Mouse (Mus musculus) MEL (cell line): ENCODE results near the gene Mrpl49. TPM values are rescaled to one million over a fixed set of nuclear protein-coding genes. Genes with fewer than 3 reads are reported as not detected.

Experiments used
- DNase-seq: peaks from one replicate; pipeline ENCODE4 v3.0.0; 2011; ENCODE audit warnings: low read depth, low spot score
- H3K27ac ChIP-seq: 2 replicates; pipeline ENCODE4 v1.5.1; 2012; ENCODE audit warnings: low read depth, mild to moderate bottlenecking, control low read depth, low read length, moderate library complexity; ENCODE audit not compliant: control insufficient read depth
- H3K27me3 ChIP-seq, 2 experiments: fragments of 150-350 bp in 1 of 2; sonication (generic) in 1 of 2; 2 replicates each; pipeline ENCODE4 v1.6.1; 2012; ENCODE audit warnings: low read length in 2 of 2, mild to moderate bottlenecking in 2 of 2, improper control_type of control experiment in 1 of 2, moderate library complexity in 1 of 2; ENCODE audit not compliant: insufficient read depth in 2 of 2, control insufficient read depth in 1 of 2
- H3K36me3 ChIP-seq, 2 experiments: 2 replicates each; pipeline ENCODE4 v1.6.1; 2012 to 2014; ENCODE audit warnings: low read length in 2 of 2, improper control_type of control experiment in 1 of 2, inconsistent platforms in 1 of 2, mild to moderate bottlenecking in 1 of 2; ENCODE audit not compliant: insufficient read depth in 2 of 2, control insufficient read depth in 1 of 2
- H3K4me1 ChIP-seq, 2 experiments: fragments of 150-350 bp in 1 of 2; sonication (generic) in 1 of 2; 2 replicates each; pipeline ENCODE4 v1.6.1; 2012; ENCODE audit warnings: low read length in 2 of 2, improper control_type of control experiment in 1 of 2, mild to moderate bottlenecking in 1 of 2; ENCODE audit not compliant: insufficient read depth in 2 of 2, control insufficient read depth in 1 of 2
- H3K4me3 ChIP-seq, 2 experiments: fragments of 150-350 bp in 1 of 2; sonication (generic) in 1 of 2; 2 replicates each; pipeline ENCODE4 v1.5.1; 2012; ENCODE audit warnings: low read depth in 2 of 2, low read length in 2 of 2, mild to moderate bottlenecking in 2 of 2, moderate library complexity in 2 of 2, control low read depth in 1 of 2, improper control_type of control experiment in 1 of 2; ENCODE audit not compliant: control insufficient read depth in 1 of 2, insufficient read depth in 1 of 2
- H3K79me2 ChIP-seq: 2 replicates; pipeline ENCODE4 v1.6.1; 2012; ENCODE audit warnings: mild to moderate bottlenecking, low read length, moderate library complexity; ENCODE audit not compliant: control insufficient read depth, poor library complexity, insufficient read depth
- H3K9ac ChIP-seq: 2 replicates; pipeline ENCODE4 v1.6.1; 2012; ENCODE audit warnings: low read depth, mild to moderate bottlenecking, control low read depth, low read length, moderate library complexity; ENCODE audit not compliant: control insufficient read depth, poor library complexity, severe bottlenecking
- H3K9me3 ChIP-seq: fragments of 150-350 bp; sonication (generic); replicated peaks from 2 replicates; pipeline ENCODE4 v1.6.1; 2012; ENCODE audit warnings: mild to moderate bottlenecking, low read length, improper control_type of control experiment, moderate library complexity; ENCODE audit not compliant: insufficient read depth
- BHLHE40 ChIP-seq: IDR thresholded peaks from 2 replicates; pipeline ENCODE4 v1.6.1; 2012; ENCODE audit warnings: low read depth, mild to moderate bottlenecking, inconsistent platforms, low read length, improper control_type of control experiment, borderline replicate concordance
- CHD2 ChIP-seq: IDR thresholded peaks from 2 replicates; pipeline ENCODE4 v1.6.1; 2011; ENCODE audit warnings: low read length, improper control_type of control experiment
- ELF1 ChIP-seq: IDR thresholded peaks from 2 replicates; pipeline ENCODE4 v1.6.1; 2014; ENCODE audit warnings: low read depth, mild to moderate bottlenecking, inconsistent platforms, low read length, improper control_type of control experiment, moderate library complexity
- EP300 ChIP-seq, 2 experiments: IDR thresholded peaks; 2 replicates each; pipeline ENCODE4 v1.6.1; 2011; ENCODE audit warnings: improper control_type of control experiment in 2 of 2, low read length in 2 of 2, low read depth in 1 of 2, mild to moderate bottlenecking in 1 of 2
- ETS1 ChIP-seq: IDR thresholded peaks from 2 replicates; pipeline ENCODE4 v1.6.1; 2012; ENCODE audit warnings: low read depth, mild to moderate bottlenecking, inconsistent platforms, low read length, improper control_type of control experiment, moderate library complexity
- GATA1 ChIP-seq: IDR thresholded peaks from 2 replicates; pipeline ENCODE4 v1.6.1; 2011; ENCODE audit warnings: low read depth, low read length, improper control_type of control experiment
- HCFC1 ChIP-seq: IDR thresholded peaks from 2 replicates; pipeline ENCODE4 v1.6.1; 2012; ENCODE audit warnings: low read depth, mild to moderate bottlenecking, inconsistent platforms, low read length, improper control_type of control experiment, moderate library complexity
- KAT2A ChIP-seq: conservative IDR thresholded peaks from 2 replicates; pipeline ENCODE4 v1.6.1; 2012; ENCODE audit warnings: low read depth, low read length, improper control_type of control experiment, inconsistent platforms
- MAZ ChIP-seq: IDR thresholded peaks from 2 replicates; pipeline ENCODE4 v1.6.1; 2012; ENCODE audit warnings: low read depth, mild to moderate bottlenecking, inconsistent platforms, low read length, improper control_type of control experiment
- MEF2A ChIP-seq: IDR thresholded peaks from 2 replicates; pipeline ENCODE4 v1.6.1; 2014; ENCODE audit warnings: low read depth, mild to moderate bottlenecking, inconsistent platforms, low read length, improper control_type of control experiment; ENCODE audit not compliant: poor library complexity, insufficient replicate concordance, severe bottlenecking; ENCODE audit errors: extremely low read depth
- NELFE ChIP-seq: IDR thresholded peaks from 2 replicates; pipeline ENCODE4 v1.6.1; 2011; ENCODE audit warnings: low read depth, low read length, improper control_type of control experiment
- NRF1 ChIP-seq: IDR thresholded peaks from 2 replicates; pipeline ENCODE4 v1.6.1; 2014; ENCODE audit warnings: low read depth, mild to moderate bottlenecking, inconsistent platforms, low read length, improper control_type of control experiment, moderate library complexity; ENCODE audit not compliant: poor library complexity, insufficient read depth, severe bottlenecking
- POLR2A ChIP-seq, 2 experiments: IDR thresholded peaks; 2 replicates each; pipeline ENCODE4 v1.6.1; 2011 to 2012; ENCODE audit warnings: low read length in 2 of 2, mild to moderate bottlenecking in 2 of 2, control low read depth in 1 of 2, improper control_type of control experiment in 1 of 2, low read depth in 1 of 2, moderate library complexity in 1 of 2; ENCODE audit not compliant: control insufficient read depth in 1 of 2, insufficient read depth in 1 of 2, poor library complexity in 1 of 2
- POLR2AphosphoS2 ChIP-seq: IDR thresholded peaks from 2 replicates; pipeline ENCODE4 v1.6.1; 2011; ENCODE audit warnings: low read length, improper control_type of control experiment
- POLR2AphosphoS5 ChIP-seq: IDR thresholded peaks from 2 replicates; pipeline ENCODE4 v1.6.1; 2012; ENCODE audit warnings: low read depth, borderline replicate concordance, mild to moderate bottlenecking, inconsistent platforms, low read length, moderate library complexity, mixed read lengths
- RCOR1 ChIP-seq: IDR thresholded peaks from 2 replicates; pipeline ENCODE4 v1.6.1; 2012; ENCODE audit warnings: low read depth, mild to moderate bottlenecking, inconsistent platforms, low read length, improper control_type of control experiment
- SIN3A ChIP-seq: IDR thresholded peaks from 2 replicates; pipeline ENCODE4 v1.6.1; 2012; ENCODE audit warnings: low read length, improper control_type of control experiment, inconsistent platforms
- TAL1 ChIP-seq: IDR thresholded peaks from 2 replicates; pipeline ENCODE4 v1.6.1; 2012; ENCODE audit warnings: mild to moderate bottlenecking, inconsistent platforms, low read length, moderate library complexity, mixed read lengths
- TBP ChIP-seq: IDR thresholded peaks from 2 replicates; pipeline ENCODE4 v1.8.0; 2011; ENCODE audit warnings: low read depth, low read length, improper control_type of control experiment
- TCF12 ChIP-seq: IDR thresholded peaks from 2 replicates; pipeline ENCODE4 v1.6.1; 2014; ENCODE audit warnings: low read depth, mild to moderate bottlenecking, inconsistent platforms, low read length, improper control_type of control experiment, moderate library complexity
- USF1 ChIP-seq: IDR thresholded peaks from 2 replicates; pipeline ENCODE4 v1.6.1; 2014; ENCODE audit warnings: low read depth, mild to moderate bottlenecking, inconsistent platforms, low read length, improper control_type of control experiment, moderate library complexity
- USF2 ChIP-seq, 2 experiments: IDR thresholded peaks; 2 replicates each; pipeline ENCODE4 v1.6.1; 2011 to 2012; ENCODE audit warnings: improper control_type of control experiment in 2 of 2, low read length in 2 of 2, borderline replicate concordance in 1 of 2, inconsistent platforms in 1 of 2, low read depth in 1 of 2, mild to moderate bottlenecking in 1 of 2; ENCODE audit not compliant: insufficient read depth in 1 of 2
- ZC3H11A ChIP-seq: IDR thresholded peaks from 2 replicates; pipeline ENCODE4 v1.6.1; 2012; ENCODE audit warnings: low read depth, mild to moderate bottlenecking, inconsistent platforms, low read length, improper control_type of control experiment
- ZKSCAN1 ChIP-seq: IDR thresholded peaks from 2 replicates; pipeline ENCODE4 v1.6.1; 2012; ENCODE audit warnings: low read depth, mild to moderate bottlenecking, inconsistent platforms, low read length, improper control_type of control experiment, moderate library complexity
- ZMIZ1 ChIP-seq: IDR thresholded peaks from 2 replicates; pipeline ENCODE4 v1.6.1; 2012; ENCODE audit warnings: low read depth, mild to moderate bottlenecking, inconsistent platforms, low read length, improper control_type of control experiment, moderate library complexity
- ZNF384 ChIP-seq: IDR thresholded peaks from 2 replicates; pipeline ENCODE4 v1.6.1; 2012; ENCODE audit warnings: low read depth, mild to moderate bottlenecking, inconsistent platforms, low read length, improper control_type of control experiment
- polyA plus RNA-seq, 2 experiments: library from polyadenylated mRNA; stranded (reverse) in 1 of 2; unstranded in 1 of 2; fragments of >175 nt in 1 of 2; fragments of >200 nt in 1 of 2; gene quantifications; 2 replicates each; pipeline versions ENCODE4 v1.2.1 to v1.2.4; 2012; ENCODE audit warnings: low replicate concordance in 2 of 2, low read depth in 1 of 2; ENCODE audit not compliant: insufficient read length in 2 of 2, insufficient read depth in 1 of 2, missing spikeins in 1 of 2
- total RNA-seq: library from RNA; depleted of rRNA; stranded (reverse); fragments of 300-350 nt; gene quantifications from 2 replicates; pipeline ENCODE4 v1.2.3, GENCODE M21; 2012

Mrpl49 gene
- total and polyA plus RNA-seq, 3 experiments: 81.6 to 98.7 TPM; not detected in 1

DNA sequence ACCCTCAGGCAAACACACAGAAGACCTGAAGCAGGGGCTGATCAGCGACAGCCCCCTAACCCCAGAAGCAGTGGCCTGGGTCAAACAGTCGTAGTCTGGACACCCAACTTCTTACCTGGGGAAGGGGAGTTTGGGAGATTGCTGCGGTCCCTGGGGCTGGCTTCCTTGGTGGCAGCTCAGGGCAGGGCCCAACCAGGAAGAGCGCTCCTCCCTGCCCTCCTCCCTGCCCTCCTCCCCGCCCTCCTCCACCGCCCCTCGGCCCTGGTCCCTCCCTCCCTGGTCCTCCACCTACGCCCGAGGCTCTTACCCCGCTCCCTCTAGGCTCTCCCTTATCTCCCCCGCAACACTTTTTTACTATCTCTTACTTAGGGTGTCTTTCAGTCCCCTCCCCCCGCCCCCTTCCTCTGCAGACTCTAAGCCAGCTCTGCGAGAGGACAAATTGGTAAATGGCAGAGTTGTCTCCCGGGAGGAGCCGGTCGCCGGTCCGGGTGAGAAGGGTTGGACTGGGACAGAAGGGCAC, 42.5 kb downstream of the Mrpl49 start:
- Histone ChIP-seq H3K4me1 (peaks cover 4 to 25% of the 10 kb centered on the region in 2 experiments; a peak in 3 of 4 replicates), H3K4me3 (peak overlapping the region; percentile 86 to 89), H3K9ac (peak overlapping the region; percentile 89), H3K27ac (peak overlapping the region; percentile 82), H3K79me2 (peaks cover 10% of the 10 kb centered on the region), H3K27me3 (no peaks in the 10 kb centered on the region), H3K36me3 (peaks cover 0 to 18% of the 10 kb centered on the region in 2 experiments; a peak in 2 of 4 replicates), H3K9me3 (no peaks in the 10 kb centered on the region)
- TF ChIP-seq ETS1 (peak; percentile 77), TBP (0 out of 2 replicates have a peak, but pooled peaks have one; percentile 31), BHLHE40 (no peak), EP300 (IDR thresholded peaks at IDR 0.05; ENCODE audit: low read depth in 1 of 2, low read length in 2 of 2) (peak; percentile 61 to 88; a peak in 3 of 4 replicates), POLR2AphosphoS5 (no peak), CHD2 (peak; percentile 61), KAT2A (no peak; the same call in 1 of the 2 replicates), TCF12 (peak; percentile 82), MEF2A (no peak), SIN3A (peak; percentile 85), MAZ (peak; percentile 97), POLR2A (IDR thresholded peaks at IDR 0.05; ENCODE audit: control insufficient read depth in 1 of 2, insufficient read depth in 1 of 2, low read depth in 1 of 2, low read length in 2 of 2, poor library complexity in 1 of 2) (peak; percentile 69 to 74; a peak in 3 of 4 replicates), NRF1 (no peak), POLR2AphosphoS2 (peak; percentile 68), ELF1 (peak; percentile 87), HCFC1 (peak; percentile 62), ZMIZ1 (peak; percentile 44; the same call in 1 of the 2 replicates), TAL1 (peak; percentile 37; the same call in 1 of the 2 replicates), GATA1 (peak; percentile 82), USF1 (no peak), ZKSCAN1 (no peak), ZNF384 (peak; percentile 71), ZC3H11A (no peak; the same call in 1 of the 2 replicates), NELFE (peak; percentile 67), RCOR1 (peak; percentile 27; the same call in 1 of the 2 replicates), USF2 (IDR thresholded peaks at IDR 0.05; ENCODE audit: borderline replicate concordance in 1 of 2, insufficient read depth in 1 of 2, low read depth in 1 of 2, low read length in 2 of 2) (no peak)
- peak; percentile 97 for DNase-seq
